Mouse (Mus musculus) adrenal gland, adult 18-20 months (tissue): ENCODE results near the gene 2410015M20Rik. TPM values are rescaled to one million over a fixed set of nuclear protein-coding genes. Genes with fewer than 3 reads are reported as not detected.

ENCODE experiments used
- DNase-seq, 2 experiments: peaks; one replicate each; pipeline ENCODE4 v3.0.0; 2021 to 2022; ENCODE audit warnings: low spot score in 2 of 2
- total RNA-seq, 2 experiments: library from RNA; stranded (reverse); gene quantifications; 1 replicate in 1 of 2; 2 replicates in 1 of 2; pipeline ENCODE4 v1.2.3; 2021

2410015M20Rik gene
- total RNA-seq, 2 experiments from 2014 or later = 360 to 384 TPM

DNA sequence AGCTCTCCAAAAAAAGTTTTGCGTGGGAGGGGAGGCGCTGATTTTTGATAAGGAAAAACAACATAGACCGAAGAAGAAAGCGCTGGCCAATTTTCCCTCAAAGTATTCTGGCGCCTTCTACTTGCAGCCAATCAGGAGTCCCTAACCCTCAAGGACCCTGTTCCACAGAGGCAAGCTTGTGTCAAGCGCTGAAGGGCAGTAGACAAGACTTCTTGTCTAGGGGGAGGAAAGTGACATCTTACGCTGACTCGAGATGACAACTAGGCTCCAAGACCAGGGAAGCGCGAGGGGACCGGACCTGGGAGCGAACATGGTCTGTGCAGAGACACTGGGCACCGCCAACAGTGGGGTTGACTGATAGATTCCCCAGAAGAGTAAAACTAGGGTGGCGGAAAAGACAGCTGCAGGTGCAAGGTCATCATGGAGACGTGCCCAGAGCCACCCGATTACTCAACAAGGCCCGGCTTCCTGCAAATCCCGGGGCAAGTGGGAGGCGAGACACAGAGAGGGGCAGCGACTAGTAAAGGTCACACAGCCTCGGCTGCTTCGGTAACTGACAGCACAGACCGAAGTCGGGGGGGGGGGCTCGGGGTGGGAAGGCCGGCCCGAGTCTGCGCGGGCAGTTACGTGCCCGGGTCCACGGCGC is 25.8 kb downstream of the 2410015M20Rik start:
- peak; percentile 40 to 46 for DNase-seq

GRCm38 (mm10) chr17:56583071-56583470 is 26.5 kb downstream of the 2410015M20Rik start:
- DNase-seq = no peak

DNA sequence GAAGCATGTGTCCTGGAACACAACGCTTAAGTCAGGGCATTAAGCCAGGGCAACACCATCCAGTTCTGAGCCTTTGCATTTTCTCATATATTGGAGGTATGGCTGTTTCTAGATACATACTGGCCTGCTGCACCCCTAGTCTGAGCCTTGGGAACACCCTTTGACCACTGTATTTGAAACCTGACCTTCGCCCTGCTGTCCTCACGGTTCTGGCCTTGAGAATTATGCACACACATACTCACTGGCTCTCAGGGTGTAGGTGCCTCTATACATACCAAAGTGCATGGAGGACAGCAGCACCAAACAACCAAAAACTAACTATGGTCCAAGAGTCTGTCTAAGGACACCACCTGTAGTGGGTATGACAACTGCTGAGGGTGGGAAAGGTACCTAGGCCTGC is 36.6 kb downstream of the 2410015M20Rik start:
- DNase-seq = no peak

- DNase-seq = no peak
Measured at GRCm38 (mm10) chr17:56572154-56572553, 37.4 kb downstream of the 2410015M20Rik start.

DNA sequence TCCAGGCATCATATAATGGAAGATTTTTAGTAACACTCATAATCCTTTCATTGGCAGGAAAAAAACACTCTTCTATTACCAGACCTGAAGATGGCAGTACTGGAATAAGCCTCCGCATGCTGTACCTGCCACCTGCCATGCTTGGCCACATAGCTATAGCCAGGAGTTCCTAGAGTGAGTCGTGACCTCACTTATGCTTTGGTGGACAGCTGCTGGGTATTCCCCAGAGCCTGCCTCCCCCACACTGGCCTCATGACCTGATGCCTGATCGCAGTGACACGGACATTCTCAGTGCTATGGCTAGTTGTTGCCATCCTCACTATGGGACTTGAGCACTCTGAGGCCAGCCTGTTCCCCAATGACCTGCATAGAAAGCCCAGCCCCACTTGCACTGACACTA is 39.3 kb downstream of the 2410015M20Rik start:
- DNase-seq = no peak

- no peak for DNase-seq
Measured at GRCm38 (mm10) chr17:56567370-56567769, 42.2 kb downstream of the 2410015M20Rik start.

- no peak for DNase-seq
Measured at GRCm38 (mm10) chr17:56566918-56567317, 42.7 kb downstream of the 2410015M20Rik start.

GRCm38 (mm10) chr17:56566293-56566692 is 43.3 kb downstream of the 2410015M20Rik start:
- DNase-seq = no peak

- DNase-seq = no peak
Measured at GRCm38 (mm10) chr17:56561866-56562265, 47.7 kb downstream of the 2410015M20Rik start.

DNA sequence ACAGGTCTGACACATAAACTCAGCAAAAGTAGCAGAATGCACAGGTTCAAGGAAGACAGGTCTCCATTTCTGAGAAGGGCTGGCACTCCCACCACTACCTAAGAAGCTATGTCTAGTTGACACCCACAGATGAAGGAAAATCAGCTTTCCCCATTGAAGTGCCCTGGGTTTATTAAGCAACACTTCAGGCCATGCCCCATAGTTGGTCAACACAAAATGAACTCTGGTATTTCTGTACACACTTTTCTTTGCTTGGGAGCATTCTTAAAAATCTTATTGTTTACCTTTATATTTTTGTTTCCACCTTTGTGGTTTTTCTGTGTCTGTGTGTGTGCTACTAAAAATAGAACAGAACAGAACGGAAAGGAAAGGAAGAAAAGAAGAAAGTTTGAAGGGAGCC is 49.4 kb downstream of the 2410015M20Rik start:
- no peak for DNase-seq

DNA sequence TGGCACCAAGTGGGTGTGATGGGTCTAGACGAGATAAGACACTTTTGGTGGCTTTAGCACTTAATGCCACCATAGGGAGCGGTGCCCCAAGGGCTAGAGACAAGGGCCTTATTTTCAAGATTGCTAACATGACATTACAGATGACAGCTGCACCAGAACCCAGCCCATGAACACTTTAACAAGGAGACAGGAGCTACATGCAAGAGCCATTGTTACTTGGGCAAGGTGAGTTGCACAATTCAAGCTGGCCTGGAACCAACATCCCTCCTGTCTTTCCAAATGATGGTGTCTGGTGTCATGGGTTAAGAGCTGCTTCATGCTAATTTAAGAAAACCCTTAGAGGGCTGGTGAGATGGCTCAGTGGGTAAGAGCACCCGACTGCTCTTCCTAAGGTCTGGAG is 50.2 kb downstream of the 2410015M20Rik start:
- no peak for DNase-seq

- peak; percentile 70 to 71 for DNase-seq
Measured at GRCm38 (mm10) chr17:56558448-56558847, 51.1 kb downstream of the 2410015M20Rik start.

Other genes starting within 250 kb of the 2410015M20Rik start
- gene Ptprs, start 133.3 kb downstream of the 2410015M20Rik start, total RNA-seq = 100 to 1,000 TPM; 130 to 188 TPM
- not detected for gene Znrf4, start 97.3 kb downstream of the 2410015M20Rik start, total RNA-seq
- 1 to 10 TPM in 1 of 2 experiments, under 1 TPM in 1; 0.86 to 1.0 TPM for gene Gm20219, start 55.4 kb downstream of the 2410015M20Rik start, total RNA-seq
- 100 to 1,000 TPM; 117 to 153 TPM for gene Safb2, start 25.2 kb downstream of the 2410015M20Rik start, total RNA-seq
- gene Safb, start 24.9 kb downstream of the 2410015M20Rik start, total RNA-seq = 100 to 1,000 TPM; 108 to 136 TPM
- 100 to 1,000 TPM; 765 to 908 TPM for gene Rpl36, start 3.6 kb upstream of the 2410015M20Rik start, total RNA-seq
- 100 to 1,000 TPM; 458 to 700 TPM for gene Lonp1, start 17.1 kb upstream of the 2410015M20Rik start, total RNA-seq
- gene Catsperd, start 18.4 kb upstream of the 2410015M20Rik start, total RNA-seq = 1 to 10 TPM; 2.4 to 4.3 TPM
- 10 to 100 TPM; 64.9 to 75.7 TPM for gene Ranbp3, start 63.5 kb upstream of the 2410015M20Rik start, total RNA-seq
- gene Ndufa11, start 108.0 kb upstream of the 2410015M20Rik start, total RNA-seq = 100 to 1,000 TPM; 276 to 402 TPM
- gene Vmac, start 108.3 kb upstream of the 2410015M20Rik start, total RNA-seq = 10 to 100 TPM; 20.1 to 26.1 TPM
- 1 to 10 TPM; 3.4 to 4.0 TPM for gene Nrtn, start 147.8 kb upstream of the 2410015M20Rik start, total RNA-seq
- 10 to 100 TPM; 28.3 to 31.3 TPM for gene Dus3l, start 155.0 kb upstream of the 2410015M20Rik start, total RNA-seq
- under 1 TPM; 0.48 to 0.93 TPM for gene Prr22, start 160.5 kb upstream of the 2410015M20Rik start, total RNA-seq
- gene Rfx2, start 221.2 kb upstream of the 2410015M20Rik start, total RNA-seq = 1 to 10 TPM; 3.8 to 5.6 TPM